Mouse (Mus musculus) intestine, embryonic 14.5 days (tissue): ENCODE data around the gene Ptgs2. TPM values are rescaled to one million over a fixed set of nuclear protein-coding genes. Genes with fewer than 3 reads are reported as not detected.

Source experiments
- ATAC-seq: fragments of 200-750 bp; cut with Nextera tagmentation; replicated peaks from 2 replicates; pipeline ENCODE4 v1.8.0; 2017; ENCODE audit warnings: low read depth, moderate number of reproducible peaks, moderate TSS enrichment, moderate library complexity; ENCODE audit not compliant: low FRiP score, low TSS enrichment
- DNase-seq: peaks from one replicate; pipeline ENCODE4 v3.0.0-alpha.2; 2018; ENCODE audit warnings: low spot score
- H3K27ac ChIP-seq: fragments of 300-500 bp; sonication (generic); 2 replicates; pipeline ENCODE4 v1.5.1; 2014; ENCODE audit warnings: low read depth, mild to moderate bottlenecking, control low read depth
- H3K27me3 ChIP-seq: fragments of 300-500 bp; sonication (generic); replicated peaks from 2 replicates; pipeline ENCODE4 v1.6.1; 2014; ENCODE audit warnings: low read length, control low read depth; ENCODE audit not compliant: control insufficient read depth, insufficient read depth
- H3K36me3 ChIP-seq: fragments of 300-500 bp; sonication (generic); 2 replicates; pipeline ENCODE4 v1.6.1; 2014; ENCODE audit warnings: low read length, control low read depth; ENCODE audit not compliant: control insufficient read depth, insufficient read depth
- H3K4me1 ChIP-seq: fragments of 300-500 bp; sonication (generic); replicated peaks from 2 replicates; pipeline ENCODE4 v1.6.1; 2014; ENCODE audit warnings: low read length, control low read depth, mixed read lengths; ENCODE audit not compliant: control insufficient read depth, insufficient read depth
- H3K4me2 ChIP-seq: fragments of 300-500 bp; sonication (generic); 2 replicates; pipeline ENCODE4 v1.6.1; 2014; ENCODE audit warnings: low read length
- H3K4me3 ChIP-seq: fragments of 300-500 bp; sonication (generic); 2 replicates; pipeline ENCODE4 v1.5.1; 2014; ENCODE audit warnings: low read depth, low read length, control low read depth, mixed read lengths
- H3K9ac ChIP-seq: fragments of 300-500 bp; sonication (generic); 2 replicates; pipeline ENCODE4 v1.6.1; 2014; ENCODE audit warnings: mild to moderate bottlenecking, low read length
- H3K9me3 ChIP-seq: fragments of 300-500 bp; sonication (generic); 2 replicates; pipeline ENCODE4 v1.6.1; 2016; ENCODE audit warnings: low read length, control low read depth; ENCODE audit not compliant: control insufficient read depth
- whole genome bisulfite sequencing: fragments of 180-500 bp; shearing (Covaris S2); extraction: QIAGEN DNeasy Blood & Tissue Kit; methylation state at CpG from one replicate; pipeline ENCODE4 v1.1.7; 2014; 5-methylcytosine and 5-hydroxymethylcytosine counted together
- polyA plus RNA-seq: library from polyadenylated mRNA; unstranded; fragments of >200 nt; fragmentation: Nextera tagmentation; extraction: Ambion mirVana; gene quantifications from 2 replicates; pipeline ENCODE4 v1.2.1, GENCODE M21; 2014

The Ptgs2 gene
- polyA plus RNA-seq, result 1.4 and 1.8 TPM in 2 replicates

GRCm38 (mm10) chr1:150099790-150100333 is at the start of gene Ptgs2:
Ptgs2 (plus strand) TSS chr1:150100031.
- no peaks in the 10 kb centered on the region for H3K4me1 ChIP-seq
- H3K9ac ChIP-seq, result peak within 1 kb of the TSS; percentile 56
- no peaks in the 10 kb centered on the region for H3K27me3 ChIP-seq
- no peak within 1 kb of the TSS for H3K27ac ChIP-seq
- H3K4me2 ChIP-seq, result peak within 1 kb of the TSS; percentile 92
- DNase-seq, result peak; percentile 72
- ATAC-seq, result peak; percentile 75
- H3K4me3 ChIP-seq, result peak within 1 kb of the TSS; percentile 41
- no peaks in the 10 kb centered on the region for H3K9me3 ChIP-seq
- WGBS, result 1% methylated on average over 26 of the region's 26 CpGs
- H3K36me3 ChIP-seq, result no peaks in the 10 kb centered on the region

GRCm38 (mm10) chr1:150050256-150050655 is 49.6 kb upstream of the Ptgs2 start:
- H3K9me3 ChIP-seq, result no peaks in the 10 kb centered on the region
- ATAC-seq (no peak), DNase-seq (no peak)
- no peaks in the 10 kb centered on the region for H3K4me1 ChIP-seq
- no peak overlapping the region for H3K4me3 ChIP-seq
- 83% methylated on average over 1 of the region's 1 CpGs for WGBS
- no peak overlapping the region for H3K9ac ChIP-seq
- H3K36me3 ChIP-seq, result no peaks in the 10 kb centered on the region
- no peak overlapping the region for H3K4me2 ChIP-seq
- no peaks in the 10 kb centered on the region for H3K27me3 ChIP-seq
- no peak overlapping the region for H3K27ac ChIP-seq

GRCm38 (mm10) chr1:150065684-150066083 is 34.1 kb upstream of the Ptgs2 start:
- Histone ChIP-seq H3K36me3 (no peaks in the 10 kb centered on the region), H3K27ac (no peak overlapping the region), H3K9ac (no peak overlapping the region), H3K27me3 (no peaks in the 10 kb centered on the region), H3K4me3 (no peak overlapping the region), H3K9me3 (no peaks in the 10 kb centered on the region), H3K4me2 (no peak overlapping the region), H3K4me1 (no peaks in the 10 kb centered on the region)
- no peak for ATAC-seq
- 81% methylated on average over 1 of the region's 1 CpGs for WGBS
- DNase-seq, result no peak

GRCm38 (mm10) chr1:150072880-150073279 is 27.0 kb upstream of the Ptgs2 start:
- no peak for ATAC-seq
- WGBS, result 81% methylated on average over 3 of the region's 3 CpGs

GRCm38 (mm10) chr1:150074609-150075008 is 25.2 kb upstream of the Ptgs2 start:
- H3K4me2 ChIP-seq, result no peak overlapping the region
- H3K9ac ChIP-seq, result no peak overlapping the region
- H3K27ac ChIP-seq, result no peak overlapping the region
- 69% methylated on average over 1 of the region's 1 CpGs for WGBS
- H3K4me1 ChIP-seq, result no peaks in the 10 kb centered on the region
- no peaks in the 10 kb centered on the region for H3K9me3 ChIP-seq
- H3K36me3 ChIP-seq, result no peaks in the 10 kb centered on the region
- H3K27me3 ChIP-seq, result no peaks in the 10 kb centered on the region
- ATAC-seq (no peak), DNase-seq (no peak)
- H3K4me3 ChIP-seq, result no peak overlapping the region

More at GRCm38 (mm10) chr1:150072880-150073279, 27.0 kb upstream of the Ptgs2 start:
- no peak overlapping the region for H3K4me3 ChIP-seq
- no peak overlapping the region for H3K27ac ChIP-seq
- H3K4me2 ChIP-seq, result no peak overlapping the region
- no peak overlapping the region for H3K9ac ChIP-seq
- no peaks in the 10 kb centered on the region for H3K4me1 ChIP-seq
- H3K36me3 ChIP-seq, result no peaks in the 10 kb centered on the region
- H3K27me3 ChIP-seq, result no peaks in the 10 kb centered on the region
- no peak for DNase-seq
- no peaks in the 10 kb centered on the region for H3K9me3 ChIP-seq

GRCm38 (mm10) chr1:150089040-150089692 is 10.7 kb upstream of the Ptgs2 start:
- H3K9me3 ChIP-seq, result 0 out of 2 replicates have a peak, but pooled peaks cover 2% of the 10 kb centered on the region
- no peak overlapping the region for H3K9ac ChIP-seq
- no peaks in the 10 kb centered on the region for H3K36me3 ChIP-seq
- DNase-seq, result peak; percentile 57
- no peak overlapping the region for H3K4me3 ChIP-seq
- H3K27me3 ChIP-seq, result no peaks in the 10 kb centered on the region
- peaks cover 6% of the 10 kb centered on the region; the same call in 1 of the 2 replicates for H3K4me1 ChIP-seq
- ATAC-seq, result peak; percentile 58
- H3K4me2 ChIP-seq, result no peak overlapping the region
- WGBS, result 39% methylated on average over 6 of the region's 6 CpGs
- peak overlapping the region; percentile 49; the same call in 1 of the 2 replicates for H3K27ac ChIP-seq

GRCm38 (mm10) chr1:150090229-150090628 is 9.6 kb upstream of the Ptgs2 start:
- Histone ChIP-seq H3K36me3 (no peaks in the 10 kb centered on the region), H3K9me3 (0 out of 2 replicates have a peak, but pooled peaks cover 2% of the 10 kb centered on the region), H3K9ac (no peak overlapping the region), H3K27ac (0 out of 2 replicates have a peak overlapping the region, but pooled peaks have one; percentile 22), H3K27me3 (no peaks in the 10 kb centered on the region), H3K4me2 (no peak overlapping the region), H3K4me3 (no peak overlapping the region), H3K4me1 (peaks cover 6% of the 10 kb centered on the region; the same call in 1 of the 2 replicates)
- no peak for DNase-seq
- WGBS, result 21% methylated on average over 1 of the region's 1 CpGs
- 0 out of 2 replicates have a peak, but pooled peaks have one; percentile 51 for ATAC-seq

GRCm38 (mm10) chr1:150097036-150097435 is 2.8 kb upstream of the Ptgs2 start:
- H3K9ac ChIP-seq, result no peak overlapping the region
- H3K4me2 ChIP-seq, result no peak overlapping the region
- no peak for ATAC-seq
- H3K9me3 ChIP-seq, result 0 out of 2 replicates have a peak, but pooled peaks cover 2% of the 10 kb centered on the region
- H3K4me3 ChIP-seq, result no peak overlapping the region
- DNase-seq, result no peak
- H3K4me1 ChIP-seq, result no peaks in the 10 kb centered on the region
- no peaks in the 10 kb centered on the region for H3K36me3 ChIP-seq
- no peaks in the 10 kb centered on the region for H3K27me3 ChIP-seq
- no peak overlapping the region for H3K27ac ChIP-seq
- WGBS, result 92% methylated on average over 2 of the region's 2 CpGs
